Mouse (Mus musculus): ENCODE data around the gene Pelp1. TPM values are rescaled to one million over a fixed set of nuclear protein-coding genes. Genes with fewer than 3 reads are reported as not detected.
"Not testable (repeated sequence)": the region's sequence is repeated elsewhere in the genome, so short reads cannot be mapped to it uniquely, and the experiment has no call there.

The Pelp1 gene
- total RNA-seq, 2 experiments from 2014 or later = 52.1 to 55.9 TPM

GRCm38 (mm10) chr11:70432048-70432894 is 22.4 kb upstream of the Pelp1 start, which contains the start of gene Arrb2:
Gene Arrb2 (plus strand): TSS chr11:70432635.
- DNase-seq = peak; percentile 99
- intact Hi-C loops (cut with DNase I) = no loop called here

- no peak for DNase-seq
- intact Hi-C loops (cut with DNase I) = no loop called here
These were observed 21.7 kb upstream of the Pelp1 start for GRCm38 (mm10) chr11:70431574-70431973.

GRCm38 (mm10) chr11:70426598-70426997 is 16.8 kb upstream of the Pelp1 start:
- DNase-seq; intact Hi-C loops (cut with DNase I): not testable (repeated sequence)

GRCm38 (mm10) chr11:70419486-70419885 is 9.7 kb upstream of the Pelp1 start:
- intact Hi-C loops (cut with DNase I) = loop anchor here (10.0 kb wide), 1 partner anchor 335 kb away; no protein-coding TSS in a partner anchor
- no peak for DNase-seq

GRCm38 (mm10) chr11:70418199-70418598 is 8.4 kb upstream of the Pelp1 start:
- intact Hi-C loops (cut with DNase I) = loop anchor here (10.0 kb wide), 1 partner anchor 337 kb away; no protein-coding TSS in a partner anchor
- DNase-seq = no peak

- intact Hi-C loops (cut with DNase I) = loop anchor here (10.0 kb wide), 1 partner anchor 341 kb away; no protein-coding TSS in a partner anchor
- DNase-seq = peak; percentile 76
These were observed 4.1 kb upstream of the Pelp1 start for GRCm38 (mm10) chr11:70413961-70414360.

- intact Hi-C loops (cut with DNase I) = loop anchor here (10.0 kb wide), 1 partner anchor 342 kb away; no protein-coding TSS in a partner anchor
- DNase-seq = no peak
These were observed 2.8 kb upstream of the Pelp1 start for GRCm38 (mm10) chr11:70412591-70412990.

GRCm38 (mm10) chr11:70410297-70410643 is 439 bp upstream of the Pelp1 start:
- intact Hi-C loops (cut with DNase I) = loop anchor here (10.0 kb wide), 1 partner anchor 345 kb away; no protein-coding TSS in a partner anchor
- no peak for DNase-seq

DNA sequence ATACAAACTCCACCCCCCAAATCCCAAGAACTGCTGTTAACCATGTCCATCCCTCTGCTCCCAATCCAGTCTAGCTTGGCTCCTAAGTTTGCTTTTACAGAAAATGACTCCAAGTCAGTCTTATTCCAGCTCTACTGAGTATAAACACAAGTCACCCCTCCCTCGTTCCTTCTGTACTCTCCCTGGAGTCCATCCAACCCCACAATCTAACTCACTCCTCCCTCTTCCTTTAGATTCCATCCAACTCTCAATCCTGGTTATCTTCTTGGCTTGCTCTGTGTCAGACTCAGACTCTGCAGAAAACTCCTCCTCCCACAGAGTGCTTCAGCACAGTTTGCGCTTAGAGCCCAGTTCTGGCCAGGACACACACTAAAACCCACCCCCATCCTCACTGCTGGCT is 6.2 kb downstream of the Pelp1 start:
- no peak for DNase-seq
- intact Hi-C loops (cut with DNase I) = no loop called here

GRCm38 (mm10) chr11:70389421-70389820 is 20.4 kb downstream of the Pelp1 start:
- intact Hi-C loops (cut with DNase I) = no loop called here
- no peak for DNase-seq

DNA sequence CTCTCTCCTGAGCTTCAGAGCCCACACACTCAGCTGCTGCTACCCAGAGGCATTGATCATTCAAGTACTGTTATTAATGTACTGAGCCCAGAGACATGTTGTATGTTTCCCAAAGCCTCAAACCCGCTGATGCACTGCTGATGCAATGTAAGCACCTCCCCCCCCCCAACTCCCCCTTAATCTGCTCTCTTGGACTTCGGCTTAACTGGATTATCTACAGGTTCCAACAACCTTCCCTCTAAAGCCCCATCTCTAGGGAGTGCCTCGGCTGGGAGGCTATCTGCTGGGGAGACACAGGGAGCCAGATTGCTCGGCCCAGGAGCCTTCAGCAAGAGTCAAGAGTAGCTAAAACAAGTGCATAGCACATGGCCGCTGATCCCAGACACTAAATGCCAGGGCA is 22.4 kb downstream of the Pelp1 start:
- intact Hi-C loops (cut with DNase I) = no loop called here
- no peak for DNase-seq

GRCm38 (mm10) chr11:70384136-70384535 is 25.7 kb downstream of the Pelp1 start:
- intact Hi-C loops (cut with DNase I) = no loop called here
- DNase-seq = no peak

GRCm38 (mm10) chr11:70381330-70381729 is 28.5 kb downstream of the Pelp1 start:
- intact Hi-C loops (cut with DNase I) = no loop called here
- DNase-seq = no peak

GRCm38 (mm10) chr11:70380478-70381005 is 29.3 kb downstream of the Pelp1 start:
- intact Hi-C loops (cut with DNase I) = no loop called here

DNA sequence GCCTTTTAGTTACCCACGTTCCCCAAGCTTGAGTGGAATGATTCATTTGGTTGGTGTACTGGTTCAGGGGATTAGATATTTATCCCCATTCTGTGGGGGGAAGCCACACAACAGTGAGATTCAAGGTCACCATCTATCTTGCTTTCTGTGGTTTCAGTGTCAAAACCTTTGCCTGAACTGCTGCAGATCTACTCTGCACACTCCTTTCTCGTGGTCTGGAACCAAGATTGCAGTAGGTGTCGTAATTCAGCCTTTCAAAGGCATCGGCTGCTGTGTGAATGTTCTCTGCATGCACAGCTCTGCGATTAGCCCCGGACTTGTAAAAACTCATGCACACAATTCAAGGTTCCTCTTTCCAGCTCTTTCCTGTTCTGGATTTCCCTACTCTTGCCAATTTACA is 33.8 kb downstream of the Pelp1 start:
- intact Hi-C loops (cut with DNase I) = no loop called here
- DNase-seq = no peak

More at GRCm38 (mm10) chr11:70380478-70381005, 29.3 kb downstream of the Pelp1 start:
- DNase-seq = no peak

- intact Hi-C loops (cut with DNase I) = no loop called here
- no peak for DNase-seq
These were observed 35.5 kb downstream of the Pelp1 start for GRCm38 (mm10) chr11:70374302-70374701.

DNA sequence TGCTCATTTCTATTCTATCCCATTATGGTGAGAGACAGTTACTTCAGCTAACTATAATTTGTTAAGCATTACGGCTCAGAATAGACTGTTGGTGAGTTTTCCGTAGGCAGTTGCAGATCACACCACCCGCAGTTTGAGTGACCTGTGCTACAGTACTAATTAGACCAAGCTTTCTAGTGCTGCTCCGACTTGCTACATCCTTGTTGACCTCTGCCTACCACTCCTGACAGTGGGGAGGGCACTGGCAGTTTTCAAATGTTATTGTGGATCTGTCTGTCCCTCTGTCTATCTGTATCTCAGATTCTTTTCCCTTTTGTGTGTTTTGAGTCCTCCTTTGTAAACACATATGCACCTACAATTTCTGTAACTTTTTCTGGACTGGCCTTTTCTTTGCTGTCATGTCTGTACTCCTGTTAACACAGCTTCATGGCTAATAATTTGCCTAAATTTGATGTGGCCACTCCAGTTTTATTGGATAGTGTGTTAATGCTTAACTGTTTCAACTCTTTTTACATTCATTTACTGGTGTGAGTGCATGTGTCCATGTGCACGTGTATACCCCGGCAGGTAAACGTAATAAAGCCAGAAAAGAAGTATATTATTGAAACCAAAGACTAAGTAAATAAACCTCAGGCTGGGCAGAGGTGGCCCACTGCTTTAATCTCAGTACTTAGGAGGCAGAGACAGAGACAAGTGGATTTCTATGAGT is 36.8 kb downstream of the Pelp1 start:
- DNase-seq = no peak
- intact Hi-C loops (cut with DNase I) = no loop called here

DNA sequence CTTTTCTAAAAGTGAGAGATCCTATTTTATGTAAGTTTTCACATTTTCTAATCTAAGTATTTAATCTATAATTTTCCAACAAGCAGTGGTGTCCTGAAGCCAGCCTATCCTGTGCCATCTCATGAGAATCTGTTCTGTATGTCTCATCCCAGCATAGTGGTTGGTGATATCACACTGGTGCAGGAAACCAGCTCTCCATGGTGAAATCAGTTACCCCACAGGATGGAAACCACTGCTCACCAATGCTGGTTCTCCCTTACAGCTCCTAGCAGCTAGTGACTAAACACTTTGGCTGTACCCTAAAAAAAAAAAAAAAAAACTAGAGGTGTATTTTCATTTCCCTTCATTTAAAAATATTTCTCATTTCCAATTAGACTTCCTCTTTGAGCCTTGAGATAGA is 37.4 kb downstream of the Pelp1 start:
- intact Hi-C loops (cut with DNase I) = no loop called here
- DNase-seq = no peak

DNA sequence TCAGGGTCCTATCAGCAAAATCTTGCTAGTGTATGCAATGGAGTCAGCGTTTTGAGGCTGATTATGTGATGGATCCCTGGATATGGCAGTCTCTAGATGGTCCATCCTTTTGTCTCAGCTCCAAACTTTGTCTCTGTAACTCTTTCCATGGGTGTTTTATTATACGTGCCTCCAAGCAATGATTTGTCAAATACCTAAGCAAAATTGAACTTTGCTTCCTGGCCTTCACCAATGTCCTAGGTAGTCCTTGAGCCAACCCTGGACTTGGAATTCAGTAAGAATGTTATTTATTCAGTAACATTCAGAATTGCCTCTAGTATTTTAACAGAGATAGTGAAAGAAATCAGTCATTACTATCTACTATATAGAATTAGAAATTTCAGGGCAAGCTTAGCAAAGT is 41.2 kb downstream of the Pelp1 start:
- intact Hi-C loops (cut with DNase I); DNase-seq: not testable (repeated sequence)

- intact Hi-C loops (cut with DNase I); DNase-seq: not testable (repeated sequence)
These were observed 42.1 kb downstream of the Pelp1 start for GRCm38 (mm10) chr11:70367701-70368100.

DNA sequence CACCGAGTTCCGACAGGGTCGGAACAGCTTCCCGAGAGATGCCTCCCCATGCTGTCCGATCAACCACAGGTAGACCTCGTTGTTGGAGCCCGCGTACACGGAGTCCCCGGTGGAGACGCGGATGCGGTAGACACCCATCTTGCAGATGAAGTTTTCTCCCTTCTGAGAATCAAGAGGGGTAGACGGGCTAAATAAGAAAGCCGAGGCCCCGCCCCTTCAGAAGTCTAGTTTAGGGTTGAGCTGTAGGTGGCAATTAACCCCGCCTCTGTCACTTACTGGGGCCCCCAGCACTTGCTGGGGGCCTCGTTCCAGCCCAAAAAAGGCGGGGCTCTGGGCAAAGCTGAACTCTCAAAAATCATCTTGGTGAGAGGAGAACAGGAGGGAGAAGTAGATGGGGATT is 58.0 kb downstream of the Pelp1 start, which contains the start of gene Alox15:
Gene Alox15, minus strand, starts transcription at position 164 of the 400 bp plus-strand sequence.
- intact Hi-C loops (cut with DNase I) = no loop called here
- no peak for DNase-seq

Data from left cerebral cortex, postnatal 4 days (tissue).